Mouse (Mus musculus) CH12.LX (cell line): ENCODE results near the gene Olfr49. TPM values are rescaled to one million over a fixed set of nuclear protein-coding genes. Genes with fewer than 3 reads are reported as not detected.

Source experiments
- DNase-seq: peaks from one replicate; pipeline ENCODE4 v3.0.0-alpha.2; 2013; ENCODE audit errors: extremely low read depth
- H3K27ac ChIP-seq: 2 replicates; pipeline ENCODE4 v1.5.1; 2012; ENCODE audit warnings: low read depth, mild to moderate bottlenecking, control low read depth, moderate library complexity; ENCODE audit not compliant: insufficient read depth
- H3K27me3 ChIP-seq: replicated peaks from 2 replicates; pipeline ENCODE3; 2012; ENCODE audit warnings: inconsistent platforms
- H3K36me3 ChIP-seq, 2 experiments: replicated peaks in 1 of 2; 2 replicates each; pipeline versions ENCODE3 to v1.6.1; 2012; ENCODE audit warnings: inconsistent platforms in 1 of 2, low read length in 1 of 2, mild to moderate bottlenecking in 1 of 2, mixed read lengths in 1 of 2, moderate library complexity in 1 of 2; ENCODE audit not compliant: control insufficient read depth in 1 of 2, insufficient read depth in 1 of 2
- H3K4me1 ChIP-seq, 2 experiments: 2 replicates each; pipeline ENCODE4 v1.6.1; 2012; ENCODE audit warnings: inconsistent platforms in 1 of 2, moderate library complexity in 1 of 2; ENCODE audit not compliant: insufficient read depth in 2 of 2, control insufficient read depth in 1 of 2
- H3K4me2 ChIP-seq: 2 replicates; pipeline ENCODE4 v1.6.1; 2012; ENCODE audit warnings: low read depth, mild to moderate bottlenecking, control low read depth; ENCODE audit not compliant: poor library complexity, insufficient read depth, severe bottlenecking
- H3K4me3 ChIP-seq, 3 experiments: fragments of 150-350 bp in 1 of 3; sonication (generic) in 1 of 3; replicated peaks in 1 of 3; 2 replicates each; pipeline versions ENCODE3 to v1.5.1; 2011 to 2012; ENCODE audit warnings: low read depth in 2 of 3, low read length in 2 of 3, mild to moderate bottlenecking in 2 of 3, moderate library complexity in 2 of 3, control low read depth in 1 of 3, improper control_type of control experiment in 1 of 3, inconsistent platforms in 1 of 3, mixed read lengths in 1 of 3; ENCODE audit not compliant: poor library complexity in 1 of 3
- H3K79me2 ChIP-seq: replicated peaks from 2 replicates; pipeline ENCODE4 v1.6.1; 2012; ENCODE audit warnings: mild to moderate bottlenecking, moderate library complexity; ENCODE audit not compliant: control insufficient read depth, poor library complexity, insufficient read depth, severe bottlenecking; ENCODE audit errors: extremely low read depth
- H3K9ac ChIP-seq: 2 replicates; pipeline ENCODE4 v1.6.1; 2012; ENCODE audit warnings: low read depth, mild to moderate bottlenecking, control low read depth, moderate library complexity; ENCODE audit not compliant: insufficient read depth
- H3K9me3 ChIP-seq: replicated peaks from 2 replicates; pipeline ENCODE3; 2012; ENCODE audit warnings: low read length, inconsistent platforms, mixed read lengths
- CHD1 ChIP-seq: IDR thresholded peaks from 2 replicates; pipeline ENCODE4 v1.6.1; 2012; ENCODE audit warnings: low read depth, low read length, improper control_type of control experiment, inconsistent platforms
- CTCF ChIP-seq, 2 experiments: IDR thresholded peaks in 1 of 2; conservative IDR thresholded peaks in 1 of 2; 2 replicates each; pipeline ENCODE4 v1.5.1; 2011 to 2012; ENCODE audit warnings: low read depth in 2 of 2, low read length in 2 of 2, improper control_type of control experiment in 1 of 2, inconsistent platforms in 1 of 2, mild to moderate bottlenecking in 1 of 2, moderate library complexity in 1 of 2
- ELF1 ChIP-seq: IDR thresholded peaks from 2 replicates; pipeline ENCODE4 v1.6.1; 2014; ENCODE audit warnings: low read depth, mild to moderate bottlenecking, inconsistent platforms, low read length, improper control_type of control experiment
- GABPA ChIP-seq: IDR thresholded peaks from 2 replicates; pipeline ENCODE4 v1.6.1; 2012; ENCODE audit warnings: low read depth, low read length, improper control_type of control experiment, inconsistent platforms; ENCODE audit not compliant: insufficient replicate concordance
- HCFC1 ChIP-seq: IDR thresholded peaks from 2 replicates; pipeline ENCODE4 v1.6.1; 2012; ENCODE audit warnings: low read depth, mild to moderate bottlenecking, inconsistent platforms, low read length, improper control_type of control experiment
- IRF4 ChIP-seq: IDR thresholded peaks from 2 replicates; pipeline ENCODE4 v1.6.1; 2014; ENCODE audit warnings: low read depth, mild to moderate bottlenecking, inconsistent platforms, low read length, improper control_type of control experiment
- JUND ChIP-seq: conservative IDR thresholded peaks from 2 replicates; pipeline ENCODE4 v1.6.1; 2011; ENCODE audit warnings: low read depth, low read length, improper control_type of control experiment
- MAFK ChIP-seq: IDR thresholded peaks from 2 replicates; pipeline ENCODE4 v1.6.1; 2011; ENCODE audit warnings: low read length, improper control_type of control experiment; ENCODE audit not compliant: insufficient replicate concordance
- MXI1 ChIP-seq: IDR thresholded peaks from 2 replicates; pipeline ENCODE4 v1.6.1; 2011; ENCODE audit warnings: mild to moderate bottlenecking, low read depth, low read length, improper control_type of control experiment
- MYC ChIP-seq: IDR thresholded peaks from 2 replicates; pipeline ENCODE4 v1.6.1; 2011; ENCODE audit warnings: low read depth, mild to moderate bottlenecking, improper control_type of control experiment, low read length
- NELFE ChIP-seq: IDR thresholded peaks from 2 replicates; pipeline ENCODE4 v1.6.1; 2011; ENCODE audit warnings: low read depth, low read length, improper control_type of control experiment
- PAX5 ChIP-seq: IDR thresholded peaks from 2 replicates; pipeline ENCODE4 v1.6.1; 2012; ENCODE audit warnings: low read length, inconsistent platforms, mixed read lengths
- POLR2A ChIP-seq: IDR thresholded peaks from 2 replicates; pipeline ENCODE4 v1.6.1; 2011; ENCODE audit warnings: low read depth, mild to moderate bottlenecking, improper control_type of control experiment, low read length
- POLR2AphosphoS2 ChIP-seq: IDR thresholded peaks from 2 replicates; pipeline ENCODE4 v1.6.1; 2011; ENCODE audit warnings: low read depth, low read length, improper control_type of control experiment
- RAD21 ChIP-seq: IDR thresholded peaks from 2 replicates; pipeline ENCODE4 v1.6.1; 2011; ENCODE audit warnings: low read depth, mild to moderate bottlenecking, low read length, improper control_type of control experiment, moderate library complexity
- RCOR1 ChIP-seq: conservative IDR thresholded peaks from 2 replicates; pipeline ENCODE4 v1.6.1; 2012; ENCODE audit warnings: low read depth, mild to moderate bottlenecking, inconsistent platforms, low read length, improper control_type of control experiment
- TBP ChIP-seq: conservative IDR thresholded peaks from 2 replicates; pipeline ENCODE4 v1.6.1; 2011; ENCODE audit warnings: low read depth, low read length, improper control_type of control experiment
- USF1 ChIP-seq: IDR thresholded peaks from 2 replicates; pipeline ENCODE4 v1.6.1; 2014; ENCODE audit warnings: low read depth, mild to moderate bottlenecking, inconsistent platforms, low read length, improper control_type of control experiment
- USF2 ChIP-seq: conservative IDR thresholded peaks from 2 replicates; pipeline ENCODE4 v1.6.1; 2011; ENCODE audit warnings: low read depth, low read length, improper control_type of control experiment
- ZC3H11A ChIP-seq: IDR thresholded peaks from 2 replicates; pipeline ENCODE4 v1.6.1; 2012; ENCODE audit warnings: low read depth, mild to moderate bottlenecking, inconsistent platforms, low read length, improper control_type of control experiment
- ZKSCAN1 ChIP-seq: IDR thresholded peaks from 2 replicates; pipeline ENCODE4 v1.6.1; 2012; ENCODE audit warnings: low read depth, inconsistent platforms, low read length, improper control_type of control experiment, borderline replicate concordance
- ZMIZ1 ChIP-seq: IDR thresholded peaks from 2 replicates; pipeline ENCODE4 v1.6.1; 2012; ENCODE audit warnings: low read depth, mild to moderate bottlenecking, inconsistent platforms, low read length, improper control_type of control experiment
- dilution Hi-C: fragments of 300-500 bp; cut with MboI; formaldehyde crosslinking; loops from 2 replicates; pipeline ENCODE4 v1.14.3; 2020; ENCODE audit warnings: low sequenced_read_pairs; ENCODE audit not compliant: extremely low pct_unique_long_range_greater_than_20kb, extremely low pct_ligation_motif_present
- in situ Hi-C: fragments of 300-500 bp; cut with MboI; formaldehyde crosslinking; loops from 3 replicates; pipeline ENCODE4 v1.14.3; 2019; ENCODE audit warnings: low sequenced_read_pairs, low pct_ligation_motif_present, low pct_unique_long_range_greater_than_20kb, mixed read lengths
- polyA plus RNA-seq: library from polyadenylated mRNA; unstranded; fragments of >175 nt; gene quantifications from 2 replicates; pipeline ENCODE4 v1.2.1, GENCODE M21; 2012; ENCODE audit warnings: low read depth; ENCODE audit not compliant: insufficient read length
- total RNA-seq, 2 experiments: library from RNA; depleted of rRNA; stranded (reverse); fragments of 300-350 nt in 1 of 2; fragments of >200 nt in 1 of 2; gene quantifications; 2 replicates each; pipeline ENCODE4 v1.2.3; 2012 to 2014

The Olfr49 gene
- total and polyA plus RNA-seq, 3 experiments = 0.07 TPM; not detected in 2

GRCm38 (mm10) chr14:54259003-54259721 lies 25.6 kb downstream of the Olfr49 start:
- H3K36me3 ChIP-seq = peaks cover 15 to 25% of the 10 kb centered on the region in 2 experiments
- peak overlapping the region; percentile 24; the same call in 1 of the 2 replicates for H3K9ac ChIP-seq
- DNase-seq = peak; percentile 64
- H3K4me3 ChIP-seq = peak overlapping the region; percentile 51 to 58 (median 56)
- no peak overlapping the region for H3K27ac ChIP-seq
- H3K79me2 ChIP-seq = no peaks in the 10 kb centered on the region; the same call in 1 of the 2 replicates
- H3K27me3 ChIP-seq = no peaks in the 10 kb centered on the region
- dilution Hi-C loops = no loop called here
- peak; percentile 29; the same call in 1 of the 2 replicates for TF ChIP-seq USF1
- TF ChIP-seq HCFC1 = no peak
- TF ChIP-seq NELFE = peak; percentile 30; the same call in 1 of the 2 replicates
- in situ Hi-C loops = loop anchor here (10.0 kb wide), 1 partner anchor 86 kb away; no protein-coding TSS in a partner anchor
- H3K4me2 ChIP-seq = peak overlapping the region; percentile 23; the same call in 1 of the 2 replicates
- H3K4me1 ChIP-seq = peaks cover 0 to 26% of the 10 kb centered on the region in 2 experiments; a peak in 2 of 4 replicates
- H3K9me3 ChIP-seq = no peaks in the 10 kb centered on the region

DNA sequence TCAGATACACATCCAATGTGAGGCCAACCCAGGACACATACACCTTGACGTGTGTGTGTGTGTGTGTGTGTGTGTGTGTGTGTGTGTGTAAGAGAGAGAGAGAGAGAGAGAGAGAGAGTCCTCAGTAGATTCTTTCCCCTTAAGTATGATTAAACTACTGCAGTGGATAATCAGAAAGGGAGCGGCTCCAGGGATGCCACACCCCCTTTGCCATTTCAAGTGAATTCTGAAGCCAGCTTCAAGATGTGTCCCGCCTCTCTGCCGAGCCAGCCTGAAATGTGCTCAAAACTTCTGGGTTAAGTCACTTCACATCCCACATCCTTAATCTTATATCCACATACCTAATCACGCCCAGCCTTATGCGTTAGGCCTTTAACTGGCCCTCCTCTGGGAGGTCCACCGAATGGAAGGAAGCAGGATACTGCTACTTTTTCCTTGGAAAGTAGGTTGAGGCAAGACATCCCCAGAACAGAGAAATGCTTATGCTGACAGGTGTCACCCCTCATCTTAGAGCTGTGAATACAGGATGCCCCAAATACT lies 26.5 kb downstream of the Olfr49 start:
- H3K36me3 ChIP-seq = peaks cover 7 to 17% of the 10 kb centered on the region in 2 experiments
- no peak for DNase-seq
- no peaks in the 10 kb centered on the region for H3K27me3 ChIP-seq
- dilution Hi-C loops = no loop called here
- no peak overlapping the region for H3K27ac ChIP-seq
- no peak overlapping the region for H3K4me2 ChIP-seq
- H3K79me2 ChIP-seq = peaks cover 3% of the 10 kb centered on the region
- no peaks in the 10 kb centered on the region for H3K9me3 ChIP-seq
- no peak overlapping the region for H3K4me3 ChIP-seq
- TF ChIP-seq ZKSCAN1 (no peak), IRF4 (no peak), ZMIZ1 (no peak), MXI1 (no peak), RCOR1 (no peak), POLR2A (no peak)
- no peak overlapping the region for H3K9ac ChIP-seq
- peaks cover 0 to 26% of the 10 kb centered on the region in 2 experiments; a peak in 2 of 4 replicates for H3K4me1 ChIP-seq
- in situ Hi-C loops = loop anchor here (10.0 kb wide), 1 partner anchor 87 kb away; no protein-coding TSS in a partner anchor

DNA sequence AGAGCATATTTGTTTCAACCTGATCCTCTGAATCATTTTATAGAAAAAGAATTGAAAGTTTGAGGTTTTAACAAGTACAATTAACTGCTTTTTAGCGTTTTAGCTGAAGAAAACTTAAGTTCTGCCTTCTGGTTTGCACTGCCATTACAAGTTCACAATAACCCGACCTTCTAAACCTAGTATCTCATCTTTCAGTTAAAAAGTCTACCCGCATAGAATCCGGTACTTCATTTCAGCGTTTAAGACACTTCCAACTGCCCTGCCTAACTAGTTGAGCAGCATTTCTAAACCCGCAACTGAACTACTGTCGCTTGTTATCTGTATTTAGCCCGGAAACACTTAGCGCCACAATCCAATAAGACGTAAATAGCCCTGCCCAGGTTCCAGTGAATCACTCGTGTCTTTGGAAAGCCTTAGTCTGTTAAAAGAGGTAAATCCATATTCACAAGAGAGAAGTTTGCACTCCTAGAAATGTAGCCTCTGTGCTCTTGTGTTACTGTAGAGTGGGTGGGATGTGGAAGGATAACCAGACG lies 30.0 kb downstream of the Olfr49 start:
- peaks cover 2 to 17% of the 10 kb centered on the region in 2 experiments for H3K36me3 ChIP-seq
- no peak overlapping the region for H3K27ac ChIP-seq
- TF ChIP-seq JUND = no peak
- TF ChIP-seq POLR2AphosphoS2 = no peak
- no peak for TF ChIP-seq MAFK
- no peak for TF ChIP-seq CHD1
- TF ChIP-seq ZC3H11A = no peak
- no peak for TF ChIP-seq MXI1
- TF ChIP-seq GABPA = no peak
- no peak for TF ChIP-seq TBP
- no peak for TF ChIP-seq USF1
- no peak for TF ChIP-seq CTCF (conservative IDR thresholded peaks at IDR 0.05 in 1 of 2, IDR thresholded peaks at IDR 0.05 in 1 of 2; ENCODE audit: low read depth in 2 of 2, low read length in 2 of 2)
- no peak for TF ChIP-seq PAX5
- TF ChIP-seq USF2 = no peak
- TF ChIP-seq ELF1 = no peak
- TF ChIP-seq NELFE = no peak
- TF ChIP-seq MYC = no peak
- no peak for TF ChIP-seq RAD21
- H3K27me3 ChIP-seq = no peaks in the 10 kb centered on the region
- H3K4me2 ChIP-seq = peak overlapping the region; percentile 100
- H3K9me3 ChIP-seq = no peaks in the 10 kb centered on the region
- no peak for DNase-seq
- peak overlapping the region; percentile 80 for H3K9ac ChIP-seq
- peaks cover 11 to 43% of the 10 kb centered on the region in 2 experiments; a peak in 3 of 4 replicates for H3K4me1 ChIP-seq
- H3K79me2 ChIP-seq = peaks cover 29% of the 10 kb centered on the region
- peak overlapping the region; percentile 62 to 92 (median 75) for H3K4me3 ChIP-seq
- dilution Hi-C loops = no loop called here
- in situ Hi-C loops = loop anchor here (10.0 kb wide), 1 partner anchor 90 kb away; no protein-coding TSS in a partner anchor
